Mouse (Mus musculus) lung, postnatal 0 days (tissue): ENCODE data around the gene Enox1.

ENCODE experiments used
- CTCF ChIP-seq: IDR thresholded peaks from 2 replicates; pipeline ENCODE4 v1.5.1; 2016; ENCODE audit warnings: antibody characterized with exemption, mild to moderate bottlenecking
- EP300 ChIP-seq: IDR thresholded peaks from 2 replicates; pipeline ENCODE4 v1.6.1; 2016; ENCODE audit warnings: antibody characterized with exemption, mild to moderate bottlenecking, control low read depth

GRCm38 (mm10) chr14:77375618-77376017 is 219.1 kb downstream of the Enox1 start:
- TF ChIP-seq CTCF (no peak), EP300 (no peak)
